Mouse (Mus musculus) heart, postnatal 0 days (tissue): Measurements from ENCODE around the gene Lyplal1.

Experiments
- CTCF ChIP-seq: IDR thresholded peaks from 2 replicates; pipeline ENCODE4 v1.5.1; 2016; ENCODE audit warnings: antibody characterized with exemption, control low read depth, low read depth
- EP300 ChIP-seq: IDR thresholded peaks from 2 replicates; pipeline ENCODE4 v1.6.1; 2016; ENCODE audit warnings: antibody characterized with exemption, low read depth

DNA sequence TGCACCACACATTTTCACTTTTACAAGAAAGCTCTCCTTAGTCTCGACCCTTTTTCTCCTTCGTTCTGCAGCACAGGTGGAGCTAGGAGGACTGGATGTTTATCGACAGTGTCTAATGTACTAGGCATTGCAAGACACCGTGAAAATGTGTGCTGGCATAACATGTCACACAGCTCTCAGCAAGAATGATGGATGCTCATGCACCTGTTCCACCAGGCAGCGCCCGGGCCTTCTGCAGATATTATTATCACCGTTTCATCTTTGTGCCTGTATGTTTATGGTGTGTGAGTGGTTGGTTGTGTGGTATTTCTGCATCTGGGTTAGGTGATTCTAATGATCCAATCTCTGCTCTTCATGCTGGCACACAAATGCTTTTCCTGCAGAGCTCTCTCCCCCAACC, 62.9 kb downstream of the Lyplal1 start:
- TF ChIP-seq CTCF = no peak
- TF ChIP-seq EP300 = no peak
